Mouse (Mus musculus): ENCODE measurements around the gene Rere.

DNA sequence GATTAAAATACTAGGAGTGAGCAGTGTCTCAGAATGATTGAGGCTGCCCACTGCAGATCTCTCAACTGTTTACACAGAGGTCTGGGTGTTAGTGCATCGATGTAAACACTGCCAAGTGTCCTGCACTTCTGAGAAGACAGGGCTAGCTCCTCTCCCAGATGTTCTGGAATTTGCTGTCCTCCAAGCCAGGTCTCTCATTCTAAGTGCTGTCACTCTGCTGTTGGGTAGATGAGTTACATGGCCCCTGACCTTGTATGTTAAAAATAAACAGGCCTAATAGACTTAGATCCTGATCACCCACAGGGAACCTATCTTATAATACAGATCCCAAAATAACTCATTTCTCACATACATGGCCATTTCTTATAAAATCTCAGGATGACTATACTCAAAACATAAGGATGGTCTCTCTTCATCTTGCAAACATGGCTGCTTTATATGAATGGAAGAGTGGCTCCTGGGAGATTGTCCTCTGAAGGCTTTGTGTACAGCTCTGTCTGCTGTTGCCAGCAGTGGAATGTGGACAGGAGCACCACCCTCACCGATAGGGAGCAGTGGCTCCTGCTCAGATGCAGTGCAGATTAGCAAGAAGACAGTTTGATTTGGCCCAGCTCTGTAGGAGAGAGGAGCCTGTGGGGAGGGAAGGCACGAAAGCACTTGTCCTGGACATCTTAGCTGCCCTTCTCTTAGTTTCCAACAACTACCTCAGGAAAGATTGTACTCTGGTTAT, 294.1 kb downstream of the Rere start:
- TF ChIP-seq GATA1 (IDR thresholded peaks at IDR 0.05; ENCODE audit: low read length), result no peak
- TF ChIP-seq TAL1 (IDR thresholded peaks at IDR 0.05; ENCODE audit: low read length), result no peak

All from erythroblast, embryonic 14.5 days (primary cell).